Mouse (Mus musculus) lung, postnatal 0 days (tissue): ENCODE data around the gene Apmap. TPM values are rescaled to one million over a fixed set of nuclear protein-coding genes. Genes with fewer than 3 reads are reported as not detected.
"Not testable (repeated sequence)": the region's sequence is repeated elsewhere in the genome, so short reads cannot be mapped to it uniquely, and the experiment has no call there.

ENCODE experiments used
- ATAC-seq: fragments of 200-750 bp; cut with Nextera tagmentation; 2 replicates; pipeline ENCODE4 v1.8.0; 2017; ENCODE audit warnings: moderate library complexity
- DNase-seq: peaks from one replicate; pipeline ENCODE4 v3.0.0-alpha.2; 2016; ENCODE audit warnings: low spot score
- H3K27ac ChIP-seq: fragments of 300-500 bp; sonication (generic); 2 replicates; pipeline ENCODE4 v1.5.1; 2014; ENCODE audit warnings: antibody characterized with exemption, mild to moderate bottlenecking, low read length, mixed read lengths
- H3K27me3 ChIP-seq: fragments of 300-500 bp; sonication (generic); replicated peaks from 2 replicates; pipeline ENCODE4 v1.6.1; 2014; ENCODE audit warnings: low read length, mixed read lengths; ENCODE audit not compliant: insufficient read depth
- H3K36me3 ChIP-seq: fragments of 300-500 bp; sonication (generic); 2 replicates; pipeline ENCODE4 v1.6.1; 2014; ENCODE audit warnings: low read length, mixed read lengths; ENCODE audit not compliant: insufficient read depth
- H3K4me1 ChIP-seq: fragments of 300-500 bp; sonication (generic); 2 replicates; pipeline ENCODE4 v1.6.1; 2014; ENCODE audit warnings: antibody characterized with exemption, low read depth, low read length, mixed read lengths; ENCODE audit not compliant: insufficient read depth
- H3K4me2 ChIP-seq: fragments of 300-500 bp; sonication (generic); replicated peaks from 2 replicates; pipeline ENCODE4 v1.6.1; 2014; ENCODE audit warnings: low read depth, mild to moderate bottlenecking, low read length, moderate library complexity, mixed read lengths
- H3K4me3 ChIP-seq: fragments of 300-500 bp; sonication (generic); 2 replicates; pipeline ENCODE4 v1.5.1; 2014; ENCODE audit warnings: low read depth, low read length
- H3K9ac ChIP-seq: fragments of 300-500 bp; sonication (generic); replicated peaks from 2 replicates; pipeline ENCODE4 v1.6.1; 2014; ENCODE audit warnings: low read depth, mild to moderate bottlenecking
- H3K9me3 ChIP-seq: fragments of 300-500 bp; sonication (generic); 2 replicates; pipeline ENCODE4 v1.6.1; 2016; ENCODE audit warnings: low read length, mixed read lengths
- CTCF ChIP-seq: IDR thresholded peaks from 2 replicates; pipeline ENCODE4 v1.5.1; 2016; ENCODE audit warnings: antibody characterized with exemption, mild to moderate bottlenecking
- EP300 ChIP-seq: IDR thresholded peaks from 2 replicates; pipeline ENCODE4 v1.6.1; 2016; ENCODE audit warnings: antibody characterized with exemption, mild to moderate bottlenecking, control low read depth
- WGBS: fragments of 180-500 bp; shearing (Covaris S2); extraction: QIAGEN DNeasy Blood & Tissue Kit; methylation state at CpG from one replicate; pipeline ENCODE4 v1.1.7; 2014; 5-methylcytosine and 5-hydroxymethylcytosine counted together
- polyA plus RNA-seq: library from polyadenylated mRNA; unstranded; fragments of >200 nt; fragmentation: Nextera tagmentation; extraction: Ambion mirVana; gene quantifications from 2 replicates; pipeline ENCODE4 v1.2.1, GENCODE M21; 2015

The Apmap gene
- polyA plus RNA-seq, 1 experiment from 2014 or later, result 50.7 TPM

DNA sequence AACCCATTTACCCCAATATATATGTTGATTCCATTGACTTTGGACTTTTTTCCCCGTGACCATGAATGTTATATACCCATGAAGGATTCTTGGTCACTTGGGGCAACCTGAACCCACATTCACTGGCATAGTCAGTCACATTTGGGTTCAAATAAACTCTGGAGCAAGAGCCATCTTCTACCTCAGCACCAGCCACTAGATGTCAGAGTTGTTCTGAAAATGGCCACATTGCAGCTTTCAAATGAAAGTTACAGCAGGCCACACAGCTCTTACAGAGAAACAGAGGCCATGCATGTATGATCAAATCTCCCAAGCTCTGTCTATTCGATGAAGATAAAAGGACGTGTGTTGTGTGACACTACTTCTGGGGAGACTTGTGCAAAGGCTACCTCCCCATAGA lies 49.8 kb downstream of the Apmap start:
- ATAC-seq, result no peak
- Histone ChIP-seq H3K4me3 (no peak overlapping the region), H3K9me3 (no peaks in the 10 kb centered on the region), H3K36me3 (no peaks in the 10 kb centered on the region), H3K9ac (no peak overlapping the region), H3K27ac (no peak overlapping the region), H3K4me1 (no peaks in the 10 kb centered on the region), H3K4me2 (no peak overlapping the region), H3K27me3 (no peaks in the 10 kb centered on the region)
- DNase-seq, result peak; percentile 23
- WGBS, result 57% methylated on average over 3 of the region's 3 CpGs
- TF ChIP-seq CTCF (peak; percentile 66), EP300 (no peak)

DNA sequence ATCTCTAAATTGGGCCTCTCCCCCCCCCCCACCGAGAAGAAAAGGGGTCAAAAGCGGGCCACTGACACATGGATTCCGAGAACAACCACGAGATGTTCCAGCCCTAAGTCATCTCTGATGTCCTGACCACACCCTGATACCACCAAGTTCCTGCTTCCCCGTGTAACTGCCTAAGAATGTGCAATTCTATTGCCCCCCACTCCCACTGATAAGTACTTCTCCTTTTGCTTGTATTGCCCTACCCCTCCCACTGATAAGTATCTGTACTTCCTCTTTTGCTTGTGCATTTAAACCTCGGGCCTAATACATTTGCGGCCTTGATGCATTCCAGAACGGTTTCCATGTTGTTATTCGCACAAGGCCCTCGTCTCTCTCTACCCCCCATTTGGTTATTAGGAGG lies 58.8 kb downstream of the Apmap start:
- H3K9me3 ChIP-seq, H3K36me3 ChIP-seq, DNase-seq, H3K4me1 ChIP-seq, H3K4me3 ChIP-seq, ATAC-seq, H3K27me3 ChIP-seq, H3K27ac ChIP-seq, H3K9ac ChIP-seq, H3K4me2 ChIP-seq: not testable (repeated sequence)
- whole genome bisulfite sequencing, result 73% methylated on average over 10 of the region's 10 CpGs

Other genes with a start within 250 kb of the Apmap start
- 4.3 TPM in 2 replicates for gene 3300002I08Rik, start 245.8 kb downstream of the Apmap start, polyA plus RNA-seq
- gene Zfp442, start 157.1 kb downstream of the Apmap start, polyA plus RNA-seq, result 2.1 and 2.7 TPM in 2 replicates
- gene Zfp345, start 123.5 kb downstream of the Apmap start, polyA plus RNA-seq, result not detected in 2 replicates
- 0.32 and 0.46 TPM in 2 replicates for gene Cst7, start 38.2 kb downstream of the Apmap start, polyA plus RNA-seq
- 12.9 and 13.4 TPM in 2 replicates for gene Acss1, start 59.9 kb upstream of the Apmap start, polyA plus RNA-seq
- gene Vsx1, start 80.8 kb upstream of the Apmap start, polyA plus RNA-seq, result not detected in 2 replicates
- gene Entpd6, start 140.5 kb upstream of the Apmap start, polyA plus RNA-seq, result 10.1 and 11.2 TPM in 2 replicates
- gene Pygb, start 178.2 kb upstream of the Apmap start, polyA plus RNA-seq, result 43.5 and 56.6 TPM in 2 replicates